Mouse (Mus musculus) hindbrain, embryonic 16.5 days (tissue): ENCODE results near the gene Dnajb12. TPM values are rescaled to one million over a fixed set of nuclear protein-coding genes. Genes with fewer than 3 reads are reported as not detected.

Experiments used
- ATAC-seq: fragments of 200-750 bp; cut with Nextera tagmentation; 2 replicates; pipeline ENCODE4 v1.8.0; 2017; ENCODE audit warnings: moderate TSS enrichment, moderate library complexity
- H3K27ac ChIP-seq: fragments of 300-500 bp; sonication (generic); 2 replicates; pipeline ENCODE4 v1.5.1; 2014; ENCODE audit warnings: low read depth, mild to moderate bottlenecking, control low read depth, low read length, moderate library complexity
- H3K27me3 ChIP-seq: fragments of 300-500 bp; sonication (generic); replicated peaks from 2 replicates; pipeline ENCODE4 v1.6.1; 2014; ENCODE audit warnings: low read length; ENCODE audit not compliant: control insufficient read depth, insufficient read depth
- H3K36me3 ChIP-seq: fragments of 300-500 bp; sonication (generic); 2 replicates; pipeline ENCODE4 v1.6.1; 2014; ENCODE audit warnings: mild to moderate bottlenecking, low read length, moderate library complexity, mixed read lengths; ENCODE audit not compliant: control insufficient read depth, insufficient read depth
- H3K4me1 ChIP-seq: fragments of 300-500 bp; sonication (generic); 2 replicates; pipeline ENCODE4 v1.6.1; 2014; ENCODE audit warnings: low read depth, low read length; ENCODE audit not compliant: control insufficient read depth, insufficient read depth
- H3K4me2 ChIP-seq: fragments of 300-500 bp; sonication (generic); 2 replicates; pipeline ENCODE4 v1.6.1; 2014; ENCODE audit warnings: mild to moderate bottlenecking, low read length, control low read depth, moderate library complexity
- H3K4me3 ChIP-seq: fragments of 300-500 bp; sonication (generic); 2 replicates; pipeline ENCODE4 v1.5.1; 2014; ENCODE audit warnings: mild to moderate bottlenecking, low read length, control low read depth, moderate library complexity
- H3K9ac ChIP-seq: fragments of 300-500 bp; sonication (generic); 2 replicates; pipeline ENCODE4 v1.6.1; 2014; ENCODE audit warnings: low read depth, mild to moderate bottlenecking, control low read depth, low read length, moderate library complexity
- H3K9me3 ChIP-seq: fragments of 300-500 bp; sonication (generic); 2 replicates; pipeline ENCODE4 v1.6.1; 2014; ENCODE audit warnings: mild to moderate bottlenecking, low read length, moderate library complexity; ENCODE audit not compliant: control insufficient read depth
- WGBS: fragments of 180-500 bp; shearing (Covaris S2); extraction: QIAGEN DNeasy Blood & Tissue Kit; methylation state at CpG from one replicate; pipeline ENCODE4 v1.1.7; 2014; 5-methylcytosine and 5-hydroxymethylcytosine counted together
- polyA plus RNA-seq: library from polyadenylated mRNA; unstranded; fragments of >200 nt; fragmentation: Nextera tagmentation; extraction: Ambion mirVana; gene quantifications from 2 replicates; pipeline ENCODE4 v1.2.1, GENCODE M21; 2015

The Dnajb12 gene
- polyA plus RNA-seq, 1 experiment from 2014 or later, result 20.6 TPM

DNA sequence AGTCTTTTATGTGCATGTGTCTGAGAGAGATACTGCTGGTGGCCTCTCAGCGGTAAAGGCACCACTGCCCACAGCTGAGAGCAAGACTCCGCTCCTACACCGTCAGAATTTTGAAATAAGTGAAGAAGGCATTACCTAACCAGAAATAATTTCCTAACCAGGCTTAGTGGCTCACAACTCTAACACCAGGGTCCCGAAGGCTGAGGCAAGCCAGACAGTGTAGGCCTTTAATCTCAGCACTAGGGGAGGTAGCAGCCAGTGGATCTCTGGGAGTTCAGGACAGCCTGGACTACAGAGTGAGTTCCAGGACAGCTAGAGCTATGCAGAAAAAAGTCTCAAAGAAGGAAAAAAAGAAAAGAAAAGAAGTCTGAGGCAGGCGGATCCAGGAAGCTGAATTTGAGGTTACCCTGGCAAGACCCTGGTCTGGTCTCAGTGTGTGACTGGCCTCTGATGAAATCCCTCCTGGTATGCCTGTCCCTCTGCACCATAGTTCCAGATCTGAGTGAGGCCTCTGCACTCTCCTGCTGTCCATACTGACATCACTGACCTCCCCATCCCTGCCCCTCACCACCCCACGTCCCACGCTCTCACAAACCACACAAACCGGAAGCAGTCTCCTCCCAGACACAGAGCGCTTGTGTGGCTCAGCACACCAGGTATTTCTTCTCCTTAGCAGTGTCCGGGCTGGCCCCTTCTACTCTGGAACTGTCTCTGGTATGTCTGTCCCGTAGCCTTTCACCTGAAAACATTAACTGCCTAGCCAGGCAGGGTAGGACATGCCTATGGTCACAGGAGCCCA lies 31.1 kb upstream of the Dnajb12 start:
- H3K9ac ChIP-seq, result no peak overlapping the region
- ATAC-seq, result no peak; the same call in 1 of the 2 replicates
- whole genome bisulfite sequencing, result 81% methylated on average over 11 of the region's 11 CpGs

DNA sequence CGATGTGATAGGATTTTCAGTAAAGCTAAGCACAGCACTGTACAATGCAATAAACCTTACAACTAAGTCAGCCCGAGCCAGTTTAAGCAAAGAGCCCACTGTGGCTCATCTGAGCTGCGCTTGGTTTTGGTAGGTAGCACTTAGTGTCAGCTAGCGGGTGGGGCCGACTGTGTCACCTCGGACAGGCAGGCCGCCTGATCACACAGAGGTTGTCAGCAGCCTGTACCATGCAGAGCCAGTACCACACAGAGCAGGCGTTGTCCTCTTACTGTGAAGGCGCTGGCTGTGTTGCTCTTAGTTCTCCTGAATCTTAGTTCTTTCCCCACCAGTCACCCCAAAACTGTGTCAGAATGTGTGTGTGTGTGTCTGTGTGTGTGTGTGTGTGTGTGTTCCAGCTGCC lies 30.4 kb upstream of the Dnajb12 start:
- peaks cover 2% of the 10 kb centered on the region; the same call in 1 of the 2 replicates for H3K4me1 ChIP-seq
- no peaks in the 10 kb centered on the region for H3K9me3 ChIP-seq
- 67% methylated on average over 9 of the region's 9 CpGs for WGBS
- H3K4me2 ChIP-seq, result no peak overlapping the region
- no peak overlapping the region for H3K27ac ChIP-seq
- H3K4me3 ChIP-seq, result no peak overlapping the region
- H3K36me3 ChIP-seq, result no peaks in the 10 kb centered on the region
- H3K27me3 ChIP-seq, result no peaks in the 10 kb centered on the region
- no peak; the same call in 1 of the 2 replicates for ATAC-seq
- H3K9ac ChIP-seq, result no peak overlapping the region

More for the DNA sequence above, 31.1 kb upstream of the Dnajb12 start:
- Histone ChIP-seq H3K4me1 (peaks cover 2% of the 10 kb centered on the region; the same call in 1 of the 2 replicates), H3K9me3 (no peaks in the 10 kb centered on the region), H3K27ac (no peak overlapping the region), H3K4me3 (no peak overlapping the region), H3K4me2 (no peak overlapping the region), H3K27me3 (no peaks in the 10 kb centered on the region), H3K36me3 (no peaks in the 10 kb centered on the region)

DNA sequence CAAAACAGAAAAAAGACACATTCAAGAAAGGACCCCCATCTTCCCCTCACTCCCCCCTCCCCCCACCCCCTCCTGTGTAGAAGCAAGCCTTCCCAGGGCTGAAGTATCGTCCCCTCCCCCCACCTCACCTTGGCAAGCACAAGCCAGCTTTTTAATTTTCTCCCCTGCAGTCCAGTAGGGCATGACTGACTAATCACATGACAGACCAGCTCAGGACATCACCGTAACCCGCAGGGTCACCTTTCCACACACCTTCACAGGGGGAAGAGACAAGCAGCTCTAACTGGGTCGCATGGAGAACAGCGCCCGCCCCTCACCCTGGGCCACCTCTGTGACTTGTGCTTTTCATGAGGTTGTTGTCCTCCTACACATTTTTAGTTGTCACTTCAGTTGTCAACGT lies 30.0 kb upstream of the Dnajb12 start:
- no peak for ATAC-seq
- H3K36me3 ChIP-seq, result no peaks in the 10 kb centered on the region
- H3K4me1 ChIP-seq, result no peaks in the 10 kb centered on the region
- H3K4me2 ChIP-seq, result no peak overlapping the region
- H3K27me3 ChIP-seq, result no peaks in the 10 kb centered on the region
- WGBS, result 82% methylated on average over 7 of the region's 7 CpGs
- H3K9ac ChIP-seq, result no peak overlapping the region
- no peaks in the 10 kb centered on the region for H3K9me3 ChIP-seq
- no peak overlapping the region for H3K4me3 ChIP-seq
- H3K27ac ChIP-seq, result no peak overlapping the region

DNA sequence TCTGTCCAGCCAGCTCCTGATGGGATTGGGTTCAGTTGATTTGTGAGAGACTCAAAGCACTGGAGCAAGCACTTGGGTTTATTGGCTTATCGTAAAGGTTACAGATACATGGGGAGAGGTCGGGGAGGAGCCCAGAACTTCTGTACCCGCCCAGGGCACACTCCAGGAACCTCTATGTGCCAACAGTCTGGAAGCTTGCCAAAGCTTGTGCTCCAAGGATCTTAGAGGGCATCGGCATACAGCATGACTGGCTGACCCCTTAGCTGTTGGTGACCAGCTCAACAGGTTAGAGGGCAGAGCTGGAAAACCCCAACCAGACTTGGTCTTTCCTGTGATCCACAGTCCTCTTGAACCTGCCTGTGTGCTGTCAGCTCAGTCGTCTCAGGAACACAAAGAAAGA lies 22.2 kb upstream of the Dnajb12 start:
- no peak for ATAC-seq
- H3K4me1 ChIP-seq, result no peaks in the 10 kb centered on the region

DNA sequence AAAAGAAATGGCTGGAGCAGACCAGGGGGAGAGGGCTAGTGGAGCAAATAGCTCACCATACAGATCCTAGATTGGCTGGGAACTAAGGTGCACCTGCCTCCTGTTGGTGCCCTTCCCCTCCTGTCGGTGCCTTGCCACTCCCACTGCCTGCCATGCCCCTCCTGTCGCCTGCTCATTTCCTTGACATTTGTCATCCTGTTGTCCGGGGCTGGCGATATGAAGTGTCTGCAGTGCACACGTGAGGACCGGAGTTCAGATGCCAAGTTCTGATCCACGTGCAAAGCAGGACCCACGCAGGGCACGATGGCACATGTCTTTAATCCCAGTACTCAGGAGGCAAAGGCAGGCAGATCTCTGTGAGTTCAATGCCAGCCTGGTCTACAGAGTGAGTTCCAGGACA lies 18.7 kb upstream of the Dnajb12 start:
- H3K27me3 ChIP-seq, result no peaks in the 10 kb centered on the region
- H3K4me3 ChIP-seq, result no peak overlapping the region
- peaks cover 19% of the 10 kb centered on the region for H3K4me1 ChIP-seq
- no peak overlapping the region for H3K9ac ChIP-seq
- 78% methylated on average over 9 of the region's 9 CpGs for WGBS
- no peak overlapping the region for H3K27ac ChIP-seq
- ATAC-seq, result no peak
- H3K4me2 ChIP-seq, result no peak overlapping the region
- H3K36me3 ChIP-seq, result no peaks in the 10 kb centered on the region
- no peaks in the 10 kb centered on the region for H3K9me3 ChIP-seq

More for the DNA sequence above, 22.2 kb upstream of the Dnajb12 start:
- WGBS, result 79% methylated on average over 5 of the region's 5 CpGs
- no peak overlapping the region for H3K27ac ChIP-seq
- H3K9ac ChIP-seq, result no peak overlapping the region
- H3K36me3 ChIP-seq, result no peaks in the 10 kb centered on the region
- H3K4me3 ChIP-seq, result no peak overlapping the region
- H3K4me2 ChIP-seq, result no peak overlapping the region
- no peaks in the 10 kb centered on the region for H3K9me3 ChIP-seq
- H3K27me3 ChIP-seq, result no peaks in the 10 kb centered on the region

DNA sequence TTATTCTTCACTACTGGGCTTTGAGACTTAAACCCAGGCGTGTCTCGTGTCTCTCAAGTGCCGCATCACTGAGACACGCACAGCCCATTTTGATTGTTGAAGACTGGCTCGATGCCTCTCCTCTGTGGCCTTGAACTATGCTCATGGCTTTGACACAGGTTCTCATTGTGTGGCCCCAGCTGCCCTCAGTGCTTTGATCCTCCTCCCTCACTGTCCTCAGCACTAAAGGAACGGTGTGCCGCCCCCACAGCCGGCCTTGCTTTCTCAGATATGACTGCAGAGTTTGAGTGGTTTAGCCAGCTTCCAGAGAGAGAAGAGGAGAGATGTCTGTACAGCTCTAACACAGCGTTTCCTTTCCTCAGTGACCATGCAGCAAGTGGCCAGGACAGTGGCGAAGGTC lies 18.2 kb upstream of the Dnajb12 start:
- H3K4me1 ChIP-seq, result peaks cover 19% of the 10 kb centered on the region
- no peaks in the 10 kb centered on the region for H3K27me3 ChIP-seq
- no peak overlapping the region for H3K9ac ChIP-seq
- ATAC-seq, result no peak
- H3K36me3 ChIP-seq, result no peaks in the 10 kb centered on the region
- WGBS, result 83% methylated on average over 10 of the region's 10 CpGs
- H3K9me3 ChIP-seq, result no peaks in the 10 kb centered on the region
- H3K4me2 ChIP-seq, result no peak overlapping the region
- H3K27ac ChIP-seq, result no peak overlapping the region
- no peak overlapping the region for H3K4me3 ChIP-seq

DNA sequence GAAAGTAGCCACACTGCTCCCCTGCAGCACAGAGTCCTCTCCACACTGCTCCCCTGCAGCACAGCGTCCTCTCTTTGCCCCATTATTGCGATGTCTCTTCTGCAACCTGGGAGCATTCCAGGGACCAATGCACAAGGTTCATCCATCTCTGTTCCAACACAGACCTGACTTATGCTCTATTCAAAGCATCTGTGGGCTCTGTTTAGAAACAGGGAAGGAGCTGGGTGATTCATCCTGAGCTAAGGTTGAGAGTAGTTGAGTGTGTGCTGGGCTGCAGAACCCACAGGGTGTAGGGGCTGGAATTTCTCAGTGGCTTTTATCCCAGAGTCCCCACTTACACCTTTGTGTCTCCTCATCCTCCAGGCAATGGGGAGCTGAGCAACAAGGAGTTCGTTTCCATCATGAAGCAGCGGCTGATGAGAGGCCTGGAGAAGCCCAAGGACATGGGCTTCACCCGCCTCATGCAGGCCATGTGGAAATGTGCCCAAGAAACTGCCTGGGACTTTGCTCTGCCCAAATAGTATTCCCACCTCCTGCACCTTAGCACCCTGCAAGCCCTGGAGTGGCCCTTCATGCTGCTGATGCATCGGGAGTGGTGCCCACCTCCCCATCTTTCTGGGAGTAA lies 16.4 kb upstream of the Dnajb12 start:
- 85% methylated on average over 6 of the region's 6 CpGs for WGBS
- no peak overlapping the region for H3K4me2 ChIP-seq
- no peak overlapping the region for H3K4me3 ChIP-seq
- peaks cover 19% of the 10 kb centered on the region for H3K4me1 ChIP-seq
- no peaks in the 10 kb centered on the region for H3K9me3 ChIP-seq
- H3K27me3 ChIP-seq, result no peaks in the 10 kb centered on the region
- H3K36me3 ChIP-seq, result no peaks in the 10 kb centered on the region
- H3K9ac ChIP-seq, result no peak overlapping the region
- H3K27ac ChIP-seq, result no peak overlapping the region
- ATAC-seq, result no peak

DNA sequence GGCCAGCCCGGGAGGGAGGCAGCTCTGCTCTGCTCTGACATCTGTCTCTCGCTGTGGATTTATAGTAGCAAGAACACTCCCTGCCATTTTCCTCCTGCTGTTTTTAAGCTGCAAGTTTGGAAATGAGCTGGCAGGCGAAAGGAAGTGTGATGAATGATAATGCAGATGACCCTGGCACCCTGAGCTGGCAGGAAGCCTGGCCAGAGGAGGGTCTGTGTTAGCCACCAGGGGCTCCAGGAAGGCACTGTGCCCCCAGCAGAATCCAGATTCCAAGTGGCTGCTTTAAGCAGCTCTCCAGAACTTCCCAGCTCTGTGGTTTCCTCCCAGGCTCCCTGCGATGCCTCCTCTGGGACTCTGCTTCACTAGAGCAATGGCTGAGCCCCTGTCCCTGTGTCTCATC lies 15.7 kb upstream of the Dnajb12 start:
- Histone ChIP-seq H3K9ac (no peak overlapping the region), H3K27ac (no peak overlapping the region), H3K4me3 (no peak overlapping the region), H3K9me3 (no peaks in the 10 kb centered on the region), H3K4me1 (peaks cover 19% of the 10 kb centered on the region), H3K4me2 (no peak overlapping the region), H3K27me3 (no peaks in the 10 kb centered on the region), H3K36me3 (no peaks in the 10 kb centered on the region)
- 47% methylated on average over 4 of the region's 4 CpGs for WGBS
- no peak for ATAC-seq

DNA sequence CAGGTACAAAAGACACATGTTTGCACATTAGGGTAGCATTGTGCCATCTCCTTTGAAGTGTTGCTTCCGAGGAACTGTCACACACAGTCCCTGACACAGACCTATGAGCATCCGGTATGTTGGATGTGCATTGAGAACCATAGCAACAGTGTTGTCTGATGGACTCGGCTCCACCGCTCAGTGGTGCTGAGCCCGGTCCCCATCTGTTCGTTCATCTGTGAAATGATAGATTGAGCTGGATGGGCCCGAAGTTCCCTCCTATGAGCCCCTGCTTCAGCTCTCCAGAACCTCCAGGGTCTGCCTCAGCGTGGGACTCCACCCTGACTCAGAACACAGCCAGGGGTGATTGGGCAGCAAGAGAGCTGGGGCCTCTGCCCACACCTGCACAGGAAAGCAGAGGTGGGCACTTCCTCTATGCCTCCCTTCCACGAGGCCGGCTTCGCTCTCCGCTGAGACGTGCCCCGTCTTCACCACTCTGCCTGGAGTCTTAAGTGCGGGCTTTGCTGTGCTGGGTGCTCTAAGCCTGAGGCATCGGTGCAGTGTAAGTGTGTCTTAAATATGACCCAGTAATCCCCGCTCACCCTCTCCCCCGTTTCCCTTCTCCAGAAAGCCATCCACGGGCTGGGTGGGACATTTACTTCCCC lies 15.0 kb upstream of the Dnajb12 start:
- peaks cover 19% of the 10 kb centered on the region for H3K4me1 ChIP-seq
- no peak overlapping the region for H3K9ac ChIP-seq
- H3K4me2 ChIP-seq, result no peak overlapping the region
- ATAC-seq, result peak; percentile 32
- H3K27ac ChIP-seq, result no peak overlapping the region
- no peaks in the 10 kb centered on the region for H3K36me3 ChIP-seq
- WGBS, result 49% methylated on average over 19 of the region's 19 CpGs
- no peaks in the 10 kb centered on the region for H3K9me3 ChIP-seq
- no peak overlapping the region for H3K4me3 ChIP-seq
- H3K27me3 ChIP-seq, result no peaks in the 10 kb centered on the region
